Mouse (Mus musculus): Measurements from ENCODE around the gene Ttc28.
"Not testable (repeated sequence)": the region's sequence is repeated elsewhere in the genome, so short reads cannot be mapped to it uniquely, and the experiment has no call there.

- not testable (repeated sequence) for TF ChIP-seq CTCF (IDR thresholded peaks at IDR 0.05; ENCODE audit: extremely low read depth, insufficient read depth, insufficient read length, insufficient replicate concordance); POLR2A (IDR thresholded peaks at IDR 0.05; ENCODE audit: low read depth, low read length)
These were observed 41.6 kb upstream of the Ttc28 start for GRCm38 (mm10) chr5:110838016-110838415.

Data from spleen, adult 2 months (tissue).